9 mouse cellular contexts compared by ENCODE assay signal in genomic region chr11:36152226-36152625, GRCm38 (mm10).
DNase-seq lines count a peak whose midpoint lies in the region; ATAC-seq lines count a peak whose summit lies in the region.
"Had no signal": no experiment of that assay in that cellular context is flagged by ENCODE, and none has a peak within 500 bp of the region (broad histone marks: within the 10 kb centered on the region; RNA-seq: fewer than 3 reads in every experiment).

No protein-coding gene starts in this region.

- ATAC-seq in heart, embryonic 12.5 days (ENCODE audit: insufficient number of reproducible peaks, low FRiP score) = 0 out of 2 replicates have a peak, but pooled peaks have one; percentile 29
- peak; percentile 81 to 90 for ATAC-seq in hematopoietic stem cell, adult 5-6 weeks (replicated peaks in 1 of 2; ENCODE audit: insufficient read depth in 1 of 2, low FRiP score in 2 of 2, low TSS enrichment in 1 of 2, low read depth in 1 of 2, poor library complexity in 2 of 2, severe bottlenecking in 2 of 2)

- no peak for DNase-seq in heart, adult 8-10 months (ENCODE audit: low spot score)
- peak; percentile 10 for DNase-seq in R1 (ENCODE audit: low read depth, low spot score)
- peak; percentile 29 for DNase-seq in mesoderm, embryonic 11.5 days (ENCODE audit: low read depth, low spot score)
- DNase-seq in gastrocnemius, adult 8-10 months (ENCODE audit: low spot score in 2 of 2) = no peak
- DNase-seq in adrenal gland, postnatal 25 days = no peak
- no peak for DNase-seq in urinary bladder, postnatal 14 days (ENCODE audit: low spot score)

- no peaks in the 10 kb centered on the region for H3K36me3 ChIP-seq in heart, embryonic 12.5 days
- H3K36me3 ChIP-seq: embryonic facial prominence, embryonic 15.5 days had no signal

- H3K4me2 ChIP-seq in heart, embryonic 12.5 days = peak overlapping the region; percentile 56

- no peak overlapping the region for H3K9ac ChIP-seq in heart, embryonic 12.5 days
- H3K9ac ChIP-seq: embryonic facial prominence, embryonic 15.5 days had no signal

- H3K9me3 ChIP-seq in heart, embryonic 12.5 days (replicated peaks) = no peaks in the 10 kb centered on the region
- H3K9me3 ChIP-seq: embryonic facial prominence, embryonic 15.5 days had no signal

- 4% methylated on average over 6 of the region's 6 CpGs for WGBS in heart, embryonic 12.5 days

- peaks cover 8% of the 10 kb centered on the region for H3K4me1 ChIP-seq in heart, embryonic 12.5 days (replicated peaks)

- no peak overlapping the region for H3K4me3 ChIP-seq in heart, embryonic 12.5 days
- H3K4me3 ChIP-seq: embryonic facial prominence, embryonic 15.5 days had no signal

- no peaks in the 10 kb centered on the region for H3K27me3 ChIP-seq in heart, embryonic 12.5 days (replicated peaks)
- H3K27me3 ChIP-seq: embryonic facial prominence, embryonic 15.5 days had no signal

- no peak overlapping the region for H3K27ac ChIP-seq in heart, embryonic 12.5 days (ENCODE audit: poor library complexity, severe bottlenecking)
- H3K27ac ChIP-seq: embryonic facial prominence, embryonic 15.5 days had no signal

Comparison
In these comparisons a context has a peak if more than half of its experiments do, and no peak if none do; other contexts are left out.
1. DNase-seq: peak in R1 (single experiment) and mesoderm, embryonic 11.5 days (single experiment); none in heart, adult 8-10 months (single experiment), gastrocnemius, adult 8-10 months (0 of 2), adrenal gland, postnatal 25 days (single experiment) and urinary bladder, postnatal 14 days (single experiment).